In the genomic region with DNA sequence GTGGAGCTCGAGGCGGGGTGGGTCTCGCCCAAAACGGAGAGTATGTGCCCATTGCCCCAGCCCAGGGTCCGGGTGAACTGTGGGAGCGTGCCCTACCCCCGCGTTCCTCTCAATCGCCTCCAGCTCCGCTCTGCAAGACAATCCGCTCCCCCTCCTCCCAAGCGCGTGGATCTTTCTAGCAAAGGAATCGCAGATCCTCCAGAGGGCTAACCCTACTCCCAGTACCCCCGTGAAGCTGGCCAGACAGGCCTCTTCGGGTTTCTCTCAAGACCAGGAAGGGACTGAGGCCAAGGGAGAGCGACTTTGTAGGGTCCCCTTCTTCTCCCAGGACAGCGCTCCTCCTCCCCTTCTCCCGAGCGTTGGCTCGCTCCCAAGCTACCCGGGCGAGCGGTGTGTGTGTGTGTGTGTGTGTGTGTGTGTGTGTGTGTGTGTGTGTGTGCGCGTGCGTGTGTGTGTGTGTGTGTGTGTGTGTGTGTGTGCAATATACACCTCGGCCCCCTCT, we compare ENCODE assay signal across 8 mouse cellular contexts. TPM values are rescaled to one million over a fixed set of nuclear protein-coding genes. Genes with fewer than 3 reads are reported as not detected.
A peak's percentile ranks its signal among the peaks of the same experiment; 100 is the strongest.
DNase-seq lines count a peak whose midpoint lies in the region; TF ChIP-seq lines count a peak whose summit lies in the region.

No protein-coding gene starts in this region.

- DNase-seq in left cerebral cortex, postnatal 36 days (ENCODE audit: low spot score in 2 of 2), result peak; percentile 45
- no peak for DNase-seq in left cerebral cortex, adult 8-10 months (ENCODE audit: low spot score in 2 of 2)
- peak; percentile 60 to 65 for DNase-seq in adrenal gland, postnatal 36 days
- peak; percentile 68 for DNase-seq in heart, postnatal 4 days
- DNase-seq in layer of hippocampus, postnatal 36 days, result peak; percentile 50 to 57
- peak; percentile 65 for DNase-seq in testis, postnatal 10 days (ENCODE audit: low spot score)

- peaks cover 45% of the 10 kb centered on the region for H3K27me3 ChIP-seq in megakaryocyte, embryonic 14.5 days (replicated peaks)

- peak overlapping the region; percentile 91 for H3K27ac ChIP-seq in embryonic fibroblast, embryonic 13.5 days (ENCODE audit: insufficient read depth, low read length)

- peaks cover 13% of the 10 kb centered on the region for H3K9me3 ChIP-seq in megakaryocyte, embryonic 14.5 days

- intact Hi-C loops in left cerebral cortex, postnatal 36 days (cut with DNase I), result loop anchor here (5.0 to 10.0 kb wide), 6 partner anchors 66 to 1001 kb away; partner anchors contain the start of gene Gpd2

- H3K4me3 ChIP-seq in embryonic fibroblast, embryonic 13.5 days (ENCODE audit: insufficient read depth, low read length), result peak overlapping the region; percentile 54
- peak overlapping the region; percentile 97 for H3K4me3 ChIP-seq in megakaryocyte, embryonic 14.5 days (replicated peaks)

- H3K4me1 ChIP-seq in embryonic fibroblast, embryonic 13.5 days (ENCODE audit: control insufficient read depth, insufficient read depth, low read length), result peaks cover 3% of the 10 kb centered on the region; the same call in 1 of the 2 replicates
- H3K4me1 ChIP-seq in megakaryocyte, embryonic 14.5 days, result peaks cover 50% of the 10 kb centered on the region

- peaks cover 7% of the 10 kb centered on the region for H3K36me3 ChIP-seq in megakaryocyte, embryonic 14.5 days (replicated peaks; ENCODE audit: low read length)

- TF ChIP-seq CTCF in embryonic fibroblast, embryonic 13.5 days (IDR thresholded peaks at IDR 0.05; ENCODE audit: borderline replicate concordance, insufficient read depth, low read length), result no peak

- no peak for TF ChIP-seq POLR2A in embryonic fibroblast, embryonic 13.5 days (IDR thresholded peaks at IDR 0.05; ENCODE audit: low read depth, low read length)

RNA-seq across cellular contexts. Expression of gene Nr4a2, which starts 7.9 kb away (rescaled TPM):
- 10 to 100 TPM; 48.2 to 52.8 TPM for total RNA-seq in left cerebral cortex, postnatal 36 days (2021)
- total RNA-seq in left cerebral cortex, adult 8-10 months (2022), result 10 to 100 TPM; 31.6 to 40.2 (median 39.3) TPM
- total RNA-seq in adrenal gland, postnatal 36 days (2021), result 10 to 100 TPM; 39.1 to 74.4 TPM
- 5.7 and 8.1 TPM in 2 replicates for polyA plus RNA-seq in embryonic fibroblast, embryonic 13.5 days (2011; ENCODE audit: insufficient read length, low read depth, missing spikeins)
- 1 to 10 TPM; 1.9 TPM for total RNA-seq in heart, postnatal 4 days (2021)
- total RNA-seq in layer of hippocampus, postnatal 36 days (2021), result 10 to 100 TPM; 58.3 to 65.2 TPM
- 0.66 and 0.82 TPM in 2 replicates for polyA plus RNA-seq in megakaryocyte, embryonic 14.5 days (2012; ENCODE audit: insufficient read depth, low replicate concordance)

Comparison
In these comparisons a context has a peak if more than half of its experiments do, and no peak if none do; other contexts are left out.
1. DNase-seq: peak in left cerebral cortex, postnatal 36 days (2 of 2), adrenal gland, postnatal 36 days (2 of 2), heart, postnatal 4 days (single experiment), layer of hippocampus, postnatal 36 days (2 of 2) and testis, postnatal 10 days (single experiment); none in left cerebral cortex, adult 8-10 months (0 of 2).
2. RNA of gene Nr4a2, which starts 7.9 kb away (total RNA-seq): 39.1 to 74.4 TPM in adrenal gland, postnatal 36 days, 58.3 to 65.2 TPM in layer of hippocampus, postnatal 36 days, 48.2 to 52.8 TPM in left cerebral cortex, postnatal 36 days and 31.6 to 40.2 TPM in left cerebral cortex, adult 8-10 months; 1.9 TPM in heart, postnatal 4 days; every median in the first group is over 10 times any median in the second.